Mouse (Mus musculus) lung, embryonic 15.5 days (tissue): Measurements from ENCODE around the gene Rpl10a. TPM values are rescaled to one million over a fixed set of nuclear protein-coding genes. Genes with fewer than 3 reads are reported as not detected.
A peak's percentile ranks its signal among the peaks of the same experiment; 100 is the strongest.

Experiments used
- ATAC-seq: fragments of 200-750 bp; cut with Nextera tagmentation; 2 replicates; pipeline ENCODE4 v1.8.0; 2017; ENCODE audit warnings: moderate number of reproducible peaks, borderline replicate concordance; ENCODE audit not compliant: low FRiP score, low TSS enrichment; ENCODE audit errors: extremely low read depth
- H3K27ac ChIP-seq: fragments of 300-500 bp; sonication (generic); 2 replicates; pipeline ENCODE4 v1.5.1; 2015; ENCODE audit warnings: moderate library complexity, mild to moderate bottlenecking, inconsistent platforms
- H3K27me3 ChIP-seq: fragments of 300-500 bp; sonication (generic); 2 replicates; pipeline ENCODE4 v1.6.1; 2015; ENCODE audit warnings: inconsistent platforms
- H3K36me3 ChIP-seq: fragments of 300-500 bp; sonication (generic); 2 replicates; pipeline ENCODE4 v1.6.1; 2015; ENCODE audit warnings: inconsistent platforms
- H3K4me1 ChIP-seq: fragments of 300-500 bp; sonication (generic); 2 replicates; pipeline ENCODE4 v1.6.1; 2015; ENCODE audit warnings: inconsistent platforms
- H3K4me2 ChIP-seq: fragments of 300-500 bp; sonication (generic); 2 replicates; pipeline ENCODE4 v1.6.1; 2015; ENCODE audit warnings: inconsistent platforms, mild to moderate bottlenecking, moderate library complexity
- H3K4me3 ChIP-seq: fragments of 300-500 bp; sonication (generic); 2 replicates; pipeline ENCODE4 v1.5.1; 2015; ENCODE audit warnings: mild to moderate bottlenecking, inconsistent platforms
- H3K9ac ChIP-seq: fragments of 300-500 bp; sonication (generic); 2 replicates; pipeline ENCODE4 v1.6.1; 2015; ENCODE audit warnings: inconsistent platforms
- H3K9me3 ChIP-seq: fragments of 300-500 bp; sonication (generic); 2 replicates; pipeline ENCODE4 v1.6.1; 2016; ENCODE audit warnings: inconsistent platforms
- WGBS: fragments of 180-500 bp; shearing (Covaris S2); methylation state at CpG from one replicate; pipeline ENCODE4 v1.1.7; 2015; 5-methylcytosine and 5-hydroxymethylcytosine counted together
- polyA plus RNA-seq: library from polyadenylated mRNA; unstranded; fragments of >200 nt; fragmentation: Nextera tagmentation; extraction: Ambion mirVana; gene quantifications from 2 replicates; pipeline ENCODE4 v1.2.1, GENCODE M21; 2015

Rpl10a gene
- polyA plus RNA-seq: 606 and 658 TPM in 2 replicates

- Histone ChIP-seq H3K36me3 (peaks cover 47% of the 10 kb centered on the region), H3K4me1 (peaks cover 47% of the 10 kb centered on the region), H3K27me3 (no peaks in the 10 kb centered on the region), H3K4me3 (peak within 1 kb of the TSS; percentile 95), H3K9me3 (no peaks in the 10 kb centered on the region), H3K4me2 (peak within 1 kb of the TSS; percentile 84), H3K27ac (peak within 1 kb of the TSS; percentile 97), H3K9ac (peak within 1 kb of the TSS; percentile 100)
- WGBS: under 1% methylated on average over 66 of the region's 67 CpGs
- ATAC-seq: peak; percentile 85
Measured at GRCm38 (mm10) chr17:28328366-28328928, at the start of gene Rpl10a. Gene Rpl10a (plus strand): TSS chr17:28328471.

- Histone ChIP-seq H3K4me1 (peaks cover 45% of the 10 kb centered on the region), H3K9me3 (no peaks in the 10 kb centered on the region), H3K27me3 (no peaks in the 10 kb centered on the region), H3K4me2 (no peak overlapping the region), H3K4me3 (no peak overlapping the region), H3K27ac (0 out of 2 replicates have a peak overlapping the region, but pooled peaks have one; percentile 25), H3K9ac (no peak overlapping the region), H3K36me3 (no peaks in the 10 kb centered on the region)
- ATAC-seq: no peak
- 33% methylated on average over 4 of the region's 4 CpGs for WGBS
Measured at GRCm38 (mm10) chr17:28279236-28279635, 49.0 kb upstream of the Rpl10a start.

- Histone ChIP-seq H3K27me3 (no peaks in the 10 kb centered on the region), H3K9ac (no peak overlapping the region), H3K9me3 (no peaks in the 10 kb centered on the region), H3K36me3 (no peaks in the 10 kb centered on the region), H3K4me2 (no peak overlapping the region), H3K27ac (peak overlapping the region; percentile 25), H3K4me3 (no peak overlapping the region), H3K4me1 (peaks cover 45% of the 10 kb centered on the region)
- no peak for ATAC-seq
- WGBS: 41% methylated on average over 15 of the region's 15 CpGs
Measured at GRCm38 (mm10) chr17:28279780-28280422, 48.4 kb upstream of the Rpl10a start.

GRCm38 (mm10) chr17:28280423-28280800, 47.9 kb upstream of the Rpl10a start:
- peak overlapping the region; percentile 25; the same call in 1 of the 2 replicates for H3K27ac ChIP-seq
- no peaks in the 10 kb centered on the region for H3K27me3 ChIP-seq
- no peak overlapping the region for H3K4me2 ChIP-seq
- no peak overlapping the region for H3K9ac ChIP-seq
- 61% methylated on average over 7 of the region's 7 CpGs for WGBS
- no peak for ATAC-seq
- H3K4me1 ChIP-seq: peaks cover 45% of the 10 kb centered on the region
- no peak overlapping the region for H3K4me3 ChIP-seq
- no peaks in the 10 kb centered on the region for H3K9me3 ChIP-seq
- H3K36me3 ChIP-seq: no peaks in the 10 kb centered on the region

- WGBS: 30% methylated on average over 5 of the region's 5 CpGs
- no peaks in the 10 kb centered on the region for H3K36me3 ChIP-seq
- no peak overlapping the region for H3K27ac ChIP-seq
- no peak overlapping the region for H3K9ac ChIP-seq
- no peaks in the 10 kb centered on the region for H3K27me3 ChIP-seq
- no peaks in the 10 kb centered on the region for H3K9me3 ChIP-seq
- peak; percentile 39; the same call in 1 of the 2 replicates for ATAC-seq
- H3K4me3 ChIP-seq: no peak overlapping the region
- H3K4me1 ChIP-seq: peaks cover 49% of the 10 kb centered on the region
- H3K4me2 ChIP-seq: no peak overlapping the region
Measured at GRCm38 (mm10) chr17:28280831-28281377, 47.4 kb upstream of the Rpl10a start.

- Histone ChIP-seq H3K36me3 (no peaks in the 10 kb centered on the region), H3K27me3 (no peaks in the 10 kb centered on the region), H3K4me1 (peaks cover 51% of the 10 kb centered on the region), H3K4me3 (no peak overlapping the region), H3K9ac (no peak overlapping the region), H3K9me3 (no peaks in the 10 kb centered on the region), H3K4me2 (no peak overlapping the region), H3K27ac (no peak overlapping the region)
- ATAC-seq: no peak
- WGBS: 87% methylated on average over 7 of the region's 7 CpGs
Measured at GRCm38 (mm10) chr17:28281866-28282441, 46.3 kb upstream of the Rpl10a start.

GRCm38 (mm10) chr17:28283199-28283598, 45.1 kb upstream of the Rpl10a start:
- no peaks in the 10 kb centered on the region for H3K36me3 ChIP-seq
- H3K4me1 ChIP-seq: peaks cover 50% of the 10 kb centered on the region
- no peaks in the 10 kb centered on the region for H3K9me3 ChIP-seq
- H3K27ac ChIP-seq: no peak overlapping the region
- H3K4me3 ChIP-seq: no peak overlapping the region
- WGBS: 82% methylated on average over 10 of the region's 10 CpGs
- no peak overlapping the region for H3K4me2 ChIP-seq
- H3K9ac ChIP-seq: no peak overlapping the region
- ATAC-seq: no peak
- no peaks in the 10 kb centered on the region for H3K27me3 ChIP-seq

GRCm38 (mm10) chr17:28286133-28286532, 42.1 kb upstream of the Rpl10a start:
- no peak overlapping the region for H3K27ac ChIP-seq
- H3K9ac ChIP-seq: no peak overlapping the region
- H3K9me3 ChIP-seq: no peaks in the 10 kb centered on the region
- H3K4me1 ChIP-seq: peaks cover 37% of the 10 kb centered on the region
- no peaks in the 10 kb centered on the region for H3K36me3 ChIP-seq
- no peaks in the 10 kb centered on the region for H3K27me3 ChIP-seq
- no peak overlapping the region for H3K4me3 ChIP-seq
- ATAC-seq: no peak
- H3K4me2 ChIP-seq: no peak overlapping the region
- WGBS: 73% methylated on average over 10 of the region's 10 CpGs

- Histone ChIP-seq H3K27ac (no peak overlapping the region), H3K27me3 (no peaks in the 10 kb centered on the region), H3K4me3 (no peak overlapping the region), H3K4me2 (no peak overlapping the region), H3K9ac (no peak overlapping the region), H3K36me3 (no peaks in the 10 kb centered on the region), H3K4me1 (peaks cover 33% of the 10 kb centered on the region), H3K9me3 (no peaks in the 10 kb centered on the region)
- ATAC-seq: no peak; the same call in 1 of the 2 replicates
- 56% methylated on average over 5 of the region's 5 CpGs for WGBS
Measured at GRCm38 (mm10) chr17:28286964-28287363, 41.3 kb upstream of the Rpl10a start.

GRCm38 (mm10) chr17:28287578-28287977, 40.7 kb upstream of the Rpl10a start:
- ATAC-seq: 0 out of 2 replicates have a peak, but pooled peaks have one; percentile 5
- no peaks in the 10 kb centered on the region; the same call in 1 of the 2 replicates for H3K9me3 ChIP-seq
- no peak overlapping the region for H3K4me2 ChIP-seq
- H3K4me1 ChIP-seq: peaks cover 33% of the 10 kb centered on the region
- H3K9ac ChIP-seq: no peak overlapping the region
- H3K27me3 ChIP-seq: no peaks in the 10 kb centered on the region
- H3K36me3 ChIP-seq: no peaks in the 10 kb centered on the region
- WGBS: 49% methylated on average over 8 of the region's 8 CpGs
- no peak overlapping the region for H3K4me3 ChIP-seq
- no peak overlapping the region for H3K27ac ChIP-seq

- Histone ChIP-seq H3K36me3 (no peaks in the 10 kb centered on the region), H3K4me2 (no peak overlapping the region), H3K4me3 (no peak overlapping the region), H3K4me1 (peaks cover 33% of the 10 kb centered on the region), H3K27me3 (no peaks in the 10 kb centered on the region), H3K9ac (no peak overlapping the region), H3K9me3 (no peaks in the 10 kb centered on the region; the same call in 1 of the 2 replicates), H3K27ac (no peak overlapping the region)
- 0 out of 2 replicates have a peak, but pooled peaks have one; percentile 16 for ATAC-seq
- WGBS: 41% methylated on average over 5 of the region's 5 CpGs
Measured at GRCm38 (mm10) chr17:28287980-28288379, 40.3 kb upstream of the Rpl10a start.

- Histone ChIP-seq H3K9ac (no peak overlapping the region), H3K27ac (no peak overlapping the region), H3K9me3 (no peaks in the 10 kb centered on the region; the same call in 1 of the 2 replicates), H3K4me3 (no peak overlapping the region), H3K4me1 (peaks cover 45% of the 10 kb centered on the region), H3K36me3 (no peaks in the 10 kb centered on the region), H3K27me3 (no peaks in the 10 kb centered on the region), H3K4me2 (no peak overlapping the region)
- peak; percentile 41; the same call in 1 of the 2 replicates for ATAC-seq
- WGBS: 67% methylated on average over 3 of the region's 3 CpGs
Measured at GRCm38 (mm10) chr17:28290262-28290661, 38.0 kb upstream of the Rpl10a start.
